Mouse (Mus musculus): ENCODE results near the gene Ttc30a1.
A peak's percentile ranks its signal among the peaks of the same experiment; 100 is the strongest.
"Not testable (repeated sequence)": the region's sequence is repeated elsewhere in the genome, so short reads cannot be mapped to it uniquely, and the experiment has no call there.

The Ttc30a1 gene

GRCm38 (mm10) chr2:75982626-75983025 is 859 bp upstream of the Ttc30a1 start:
- no peak for DNase-seq

- peak; percentile 51 for DNase-seq
Measured at GRCm38 (mm10) chr2:75980933-75981439, 781 bp downstream of the Ttc30a1 start.

GRCm38 (mm10) chr2:75977752-75978368 is 3.9 kb downstream of the Ttc30a1 start, which contains the start of gene Ttc30a2:
TSS of gene Ttc30a2 (minus strand) at chr2:75978170.
- not testable (repeated sequence) for DNase-seq

- DNase-seq: not testable (repeated sequence)
Measured at GRCm38 (mm10) chr2:75976070-75976469, 5.7 kb downstream of the Ttc30a1 start.

- no peak for DNase-seq
Measured at GRCm38 (mm10) chr2:75974131-75974530, 7.6 kb downstream of the Ttc30a1 start.

GRCm38 (mm10) chr2:75964972-75965371 is 16.8 kb downstream of the Ttc30a1 start:
- DNase-seq: peak; percentile 61

- peak; percentile 52 for DNase-seq
Measured at GRCm38 (mm10) chr2:75964512-75964911, 17.3 kb downstream of the Ttc30a1 start.

GRCm38 (mm10) chr2:75964051-75964450 is 17.7 kb downstream of the Ttc30a1 start:
- no peak for DNase-seq

GRCm38 (mm10) chr2:75963211-75963840 is 18.4 kb downstream of the Ttc30a1 start:
- no peak for DNase-seq

GRCm38 (mm10) chr2:75960366-75961330 is 21.1 kb downstream of the Ttc30a1 start:
- DNase-seq: no peak

- peak; percentile 34 for DNase-seq
Measured at GRCm38 (mm10) chr2:75959850-75960365, 21.9 kb downstream of the Ttc30a1 start.

GRCm38 (mm10) chr2:75959183-75959849 is 22.5 kb downstream of the Ttc30a1 start:
- no peak for DNase-seq

- no peak for DNase-seq
Measured at GRCm38 (mm10) chr2:75955709-75956108, 26.1 kb downstream of the Ttc30a1 start.

- no peak for DNase-seq
Measured at GRCm38 (mm10) chr2:75953320-75953719, 28.4 kb downstream of the Ttc30a1 start.

- DNase-seq: no peak
Measured at GRCm38 (mm10) chr2:75950685-75951084, 31.1 kb downstream of the Ttc30a1 start.

GRCm38 (mm10) chr2:75938117-75939063 is 43.4 kb downstream of the Ttc30a1 start, which contains the start of gene Ttc30b:
TSS of gene Ttc30b (minus strand) at chr2:75938585.
- DNase-seq: peak; percentile 84

GRCm38 (mm10) chr2:75937520-75938116 is 44.1 kb downstream of the Ttc30a1 start:
- peak; percentile 68 for DNase-seq

GRCm38 (mm10) chr2:75936685-75937084 is 45.1 kb downstream of the Ttc30a1 start:
- not testable (repeated sequence) for DNase-seq

GRCm38 (mm10) chr2:75933541-75933940 is 48.2 kb downstream of the Ttc30a1 start:
- DNase-seq: no peak

GRCm38 (mm10) chr2:75930941-75931340 is 50.8 kb downstream of the Ttc30a1 start:
- no peak for DNase-seq

All from cerebellum, adult 9-11 months (tissue).